Mouse (Mus musculus): ENCODE data around the gene Olfr890.
"Not testable (repeated sequence)": the region's sequence is repeated elsewhere in the genome, so short reads cannot be mapped to it uniquely, and the experiment has no call there.

The Olfr890 gene

GRCm38 (mm10) chr9:38142217-38142616, at the start of gene Olfr890:
Gene Olfr890, plus strand, starts transcription at chr9:38142517.
- no peak for DNase-seq (ENCODE audit: low spot score in 2 of 2)

GRCm38 (mm10) chr9:38107828-38108227, 34.5 kb upstream of the Olfr890 start, which contains the start of gene Olfr888:
Gene Olfr888, plus strand, starts transcription at chr9:38108128.
- DNase-seq (ENCODE audit: low spot score in 2 of 2), result no peak

GRCm38 (mm10) chr9:38114898-38115297, 27.4 kb upstream of the Olfr890 start, which contains the start of gene Olfr889:
Gene Olfr889, plus strand, starts transcription at chr9:38115198.
- no peak for DNase-seq (ENCODE audit: low spot score in 2 of 2)

GRCm38 (mm10) chr9:38168341-38168740, 26.0 kb downstream of the Olfr890 start:
- DNase-seq (ENCODE audit: low spot score in 2 of 2), result not testable (repeated sequence)

GRCm38 (mm10) chr9:38180721-38181120, 38.4 kb downstream of the Olfr890 start, which contains the start of gene Olfr891:
Gene Olfr891, minus strand, starts transcription at chr9:38180821.
- DNase-seq (ENCODE audit: low spot score in 2 of 2), result no peak
